Mouse (Mus musculus): ENCODE results near the gene Flt4. TPM values are rescaled to one million over a fixed set of nuclear protein-coding genes. Genes with fewer than 3 reads are reported as not detected.

Gene Flt4
- polyA plus RNA-seq, 1 experiment: 8.8 TPM

- DNase-seq (ENCODE audit: low read depth): no peak
These were observed 41.3 kb downstream of the Flt4 start for GRCm38 (mm10) chr11:49650113-49650993.

GRCm38 (mm10) chr11:49650994-49651761 lies 42.1 kb downstream of the Flt4 start:
- DNase-seq (ENCODE audit: low read depth): no peak

GRCm38 (mm10) chr11:49651762-49652322 lies 42.8 kb downstream of the Flt4 start:
- no peak for DNase-seq (ENCODE audit: low read depth)

- no peak for DNase-seq (ENCODE audit: low read depth)
These were observed 43.5 kb downstream of the Flt4 start for GRCm38 (mm10) chr11:49652401-49653078.

GRCm38 (mm10) chr11:49653079-49653408 lies 44.0 kb downstream of the Flt4 start:
- no peak for DNase-seq (ENCODE audit: low read depth)

- DNase-seq (ENCODE audit: low read depth): no peak
These were observed 45.6 kb downstream of the Flt4 start for GRCm38 (mm10) chr11:49654651-49655050.

- DNase-seq (ENCODE audit: low read depth): no peak
These were observed 46.4 kb downstream of the Flt4 start for GRCm38 (mm10) chr11:49655501-49655900.

- no peak for DNase-seq (ENCODE audit: low read depth)
These were observed 49.0 kb downstream of the Flt4 start for GRCm38 (mm10) chr11:49658065-49658464.

- DNase-seq (ENCODE audit: low read depth): no peak
These were observed 49.9 kb downstream of the Flt4 start for GRCm38 (mm10) chr11:49658791-49659469.

- DNase-seq (ENCODE audit: low read depth): no peak
These were observed 50.4 kb downstream of the Flt4 start for GRCm38 (mm10) chr11:49659470-49659799.

- DNase-seq (ENCODE audit: low read depth): no peak
These were observed 53.3 kb downstream of the Flt4 start for GRCm38 (mm10) chr11:49662292-49662780.

GRCm38 (mm10) chr11:49663310-49663709 lies 54.2 kb downstream of the Flt4 start, which contains the start of gene Scgb3a1:
Scgb3a1 (plus strand) TSS chr11:49663610.
- no peak for DNase-seq (ENCODE audit: low read depth)

- DNase-seq (ENCODE audit: low read depth): no peak
These were observed 55.4 kb downstream of the Flt4 start for GRCm38 (mm10) chr11:49664262-49665140.

GRCm38 (mm10) chr11:49665462-49665861 lies 56.4 kb downstream of the Flt4 start:
- no peak for DNase-seq (ENCODE audit: low read depth)

- no peak for DNase-seq (ENCODE audit: low read depth)
These were observed 64.4 kb downstream of the Flt4 start for GRCm38 (mm10) chr11:49673433-49673832.

- DNase-seq (ENCODE audit: low read depth): no peak
These were observed 75.3 kb downstream of the Flt4 start for GRCm38 (mm10) chr11:49684237-49684973.

GRCm38 (mm10) chr11:49695013-49695412 lies 86.0 kb downstream of the Flt4 start:
- DNase-seq (ENCODE audit: low read depth): no peak

- no peak for DNase-seq (ENCODE audit: low read depth)
These were observed 86.6 kb downstream of the Flt4 start for GRCm38 (mm10) chr11:49695695-49696094.

- DNase-seq (ENCODE audit: low read depth): no peak
These were observed 87.4 kb downstream of the Flt4 start for GRCm38 (mm10) chr11:49696472-49696871.

- DNase-seq (ENCODE audit: low read depth): no peak
These were observed 88.7 kb downstream of the Flt4 start for GRCm38 (mm10) chr11:49697779-49698178.

Data from gonadal fat pad, adult 2 months (tissue).